Mouse (Mus musculus): Measurements from ENCODE around the gene Ninj1.
A peak's percentile ranks its signal among the peaks of the same experiment; 100 is the strongest.

The Ninj1 gene

DNA sequence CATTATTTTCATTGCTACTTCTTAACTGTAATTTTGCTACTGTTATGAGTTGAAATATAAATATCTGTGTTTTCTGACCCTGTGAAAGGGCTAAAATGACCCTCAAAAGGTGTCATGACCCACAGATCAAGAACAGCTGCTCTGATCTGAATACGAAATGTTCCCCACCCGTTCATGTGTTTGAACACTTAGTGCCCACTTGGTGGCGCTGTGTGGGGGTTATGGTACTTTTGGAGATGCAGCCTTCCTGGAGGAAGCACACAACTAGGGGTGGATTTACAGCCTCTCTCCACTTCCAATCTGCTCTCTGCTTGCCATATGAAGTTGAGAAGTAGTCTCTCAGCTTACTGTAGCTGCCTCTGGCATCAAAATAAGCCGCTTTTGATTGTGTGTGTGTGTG is 47.4 kb downstream of the Ninj1 start:
- DNase-seq = no peak

DNA sequence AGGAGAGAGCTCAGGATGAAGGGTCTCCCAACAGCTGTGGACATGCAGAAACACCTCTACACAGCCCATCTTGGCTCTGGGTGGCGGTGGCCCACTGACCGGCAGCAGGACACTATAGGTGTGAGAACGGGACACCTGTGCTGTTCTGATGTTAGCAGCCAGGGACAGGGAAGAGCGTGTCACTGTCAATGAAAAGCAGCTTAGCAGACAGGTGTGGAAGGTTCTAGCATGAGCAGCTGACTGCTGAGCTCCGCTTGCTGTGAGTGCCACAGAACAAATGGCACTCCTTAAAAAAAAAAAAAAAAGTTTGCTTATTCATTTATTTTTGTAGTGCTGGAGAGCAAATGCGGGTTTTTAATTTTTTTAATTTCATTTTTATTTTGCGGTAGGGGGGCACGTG is 50.3 kb downstream of the Ninj1 start:
- no peak for DNase-seq

DNA sequence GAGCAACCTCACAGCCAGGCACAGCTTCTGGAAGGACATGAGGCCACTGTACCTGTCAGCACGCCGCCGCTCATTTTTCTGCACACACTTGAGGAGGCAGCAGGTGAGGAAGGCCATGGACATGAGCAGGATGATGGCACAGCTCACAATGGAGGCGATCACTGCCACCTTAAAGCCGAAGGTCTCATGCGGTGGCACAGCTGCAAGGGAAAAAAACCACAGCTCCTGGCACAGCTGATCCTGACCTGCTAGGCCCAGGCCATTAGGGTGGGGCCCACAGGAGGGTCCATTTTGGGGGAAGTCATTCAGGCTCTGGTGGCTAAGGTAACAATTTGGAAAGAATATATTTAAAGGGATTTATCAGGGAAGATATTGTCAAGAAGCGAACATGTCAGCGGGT is 51.5 kb downstream of the Ninj1 start:
- DNase-seq = no peak

DNA sequence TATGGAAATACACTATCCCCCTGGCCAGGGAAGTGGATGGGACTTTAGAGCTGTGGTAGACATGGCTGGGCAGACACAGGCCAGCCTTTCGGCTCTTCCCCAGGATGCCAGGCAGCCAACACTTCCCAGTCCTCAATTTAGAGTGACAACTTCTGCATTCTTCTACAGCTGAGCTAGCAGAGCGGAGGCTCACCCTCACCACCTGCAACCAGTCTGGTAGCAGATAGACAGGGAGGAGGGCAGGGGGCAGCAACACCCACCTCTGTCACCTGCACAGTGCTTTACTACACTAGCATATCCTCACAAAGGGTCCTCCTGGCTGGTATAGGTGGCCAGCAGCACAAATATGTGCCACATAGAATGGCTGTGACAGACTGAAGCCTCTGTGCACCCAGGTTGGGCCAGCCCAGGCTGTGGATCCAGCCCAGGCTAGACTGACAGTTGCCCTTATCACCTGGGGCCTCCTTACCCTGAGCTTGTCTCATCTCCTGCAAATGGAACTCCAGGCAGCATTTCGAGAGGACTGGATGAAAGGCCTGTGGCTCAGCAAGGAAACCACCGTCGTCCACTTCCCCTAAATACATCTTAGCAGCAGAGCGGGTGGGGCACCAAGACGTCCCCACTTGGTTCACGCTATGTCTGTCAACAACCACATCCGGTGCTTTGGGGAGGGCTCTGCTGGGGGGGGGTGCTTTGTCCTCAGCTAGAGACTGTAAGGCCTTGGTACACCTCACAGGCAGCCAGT is 55.2 kb downstream of the Ninj1 start:
- DNase-seq = peak; percentile 83

DNA sequence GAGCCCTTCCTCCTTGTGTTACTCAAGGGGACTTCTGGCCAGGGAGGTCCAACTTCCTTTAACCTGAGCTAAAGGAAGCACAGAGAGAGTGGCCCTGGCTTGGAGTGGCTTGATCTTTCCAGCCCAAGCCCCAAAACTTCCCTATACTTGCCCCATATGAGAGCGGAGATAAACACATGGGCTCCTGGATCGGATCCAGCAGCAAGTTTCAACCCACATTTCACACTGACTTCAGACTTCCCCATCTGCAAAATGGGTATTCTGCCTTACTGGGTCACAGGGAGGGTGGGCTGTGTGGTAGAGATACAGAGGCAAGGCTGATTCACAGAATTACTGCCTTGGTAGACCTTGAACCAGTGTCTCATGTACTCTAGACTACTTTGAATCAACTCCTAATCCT is 56.2 kb downstream of the Ninj1 start:
- no peak for DNase-seq

DNA sequence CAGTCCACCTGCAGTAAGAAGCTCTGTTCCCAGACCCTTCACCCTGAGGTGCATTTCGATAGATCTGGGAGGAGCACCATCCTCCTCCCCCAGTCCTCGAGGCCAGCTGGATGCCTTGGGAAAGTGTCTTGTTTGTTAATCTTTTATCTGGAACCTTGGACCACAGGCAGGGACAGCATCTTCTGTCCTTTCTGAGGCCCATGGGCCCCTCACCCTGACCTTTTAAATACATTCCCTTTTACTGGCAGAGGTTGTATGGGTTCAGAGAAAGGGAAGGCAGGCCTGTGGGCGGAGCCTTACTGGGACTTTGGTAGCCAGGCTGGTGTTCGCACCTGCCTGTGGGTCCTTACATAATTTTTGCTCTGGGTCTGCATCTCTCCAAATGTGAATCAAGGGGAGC is 58.0 kb downstream of the Ninj1 start:
- DNase-seq = no peak

Measured in thymus, postnatal 25 days (tissue).